Mouse (Mus musculus) ovary, postnatal 14 days (tissue): ENCODE data around the gene Plet1.

Experiments used
- DNase-seq: peaks from one replicate; pipeline ENCODE4 v3.0.0; 2022; ENCODE audit warnings: low spot score

The Plet1 gene

DNA sequence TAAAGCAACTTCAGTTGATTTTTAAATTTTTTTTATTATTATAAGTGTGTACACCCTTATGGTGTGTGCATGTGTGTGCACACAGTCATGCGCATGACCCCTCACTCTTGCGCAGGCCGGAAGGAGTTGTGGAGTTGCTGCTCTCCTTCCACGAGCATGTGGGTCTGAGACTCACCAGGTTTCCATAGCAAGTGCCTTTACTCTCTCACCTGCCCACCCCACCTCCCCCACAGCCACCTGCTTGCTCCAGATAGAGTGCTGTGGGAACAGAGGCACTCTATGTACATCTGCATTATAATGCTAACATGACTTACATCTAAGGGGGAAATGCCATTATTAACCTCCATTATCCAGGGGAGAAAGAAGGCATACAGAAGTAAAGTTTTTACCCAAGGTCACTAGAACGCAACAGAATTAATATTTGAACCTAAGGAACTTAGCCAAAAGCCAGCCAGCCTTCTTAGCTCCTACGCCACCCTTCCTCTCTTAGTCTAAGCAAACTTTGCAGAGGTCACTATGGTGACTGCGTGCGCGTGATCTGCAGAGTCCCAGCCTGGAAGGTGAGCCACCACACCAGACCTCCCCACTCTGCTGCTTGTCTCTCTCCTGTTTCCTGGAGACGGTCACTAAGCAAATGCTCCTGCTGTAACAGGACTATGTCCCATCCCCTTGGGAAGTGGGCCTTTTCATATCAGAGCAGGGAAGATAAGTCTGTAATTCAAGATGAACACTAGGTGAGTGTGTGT, 1.3 kb downstream of the Plet1 start:
- no peak for DNase-seq

DNA sequence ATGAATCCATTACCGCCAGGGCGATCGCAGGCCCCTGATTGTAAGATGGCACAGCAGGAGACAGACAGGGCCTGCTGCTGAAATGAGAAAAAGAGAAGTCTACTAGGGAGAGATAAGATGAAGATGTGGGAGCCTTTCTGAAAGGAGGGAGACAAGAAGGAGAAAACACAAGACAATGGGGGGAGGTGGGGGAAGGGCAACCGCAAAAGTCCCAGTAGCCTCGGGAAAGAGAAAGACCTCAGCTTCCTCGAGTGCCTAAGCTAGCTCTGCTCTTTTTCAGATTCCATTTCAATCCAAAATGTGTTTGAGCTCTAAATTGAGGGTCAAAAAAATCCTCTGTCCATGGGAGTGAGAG, 1.8 kb downstream of the Plet1 start:
- DNase-seq = no peak

DNA sequence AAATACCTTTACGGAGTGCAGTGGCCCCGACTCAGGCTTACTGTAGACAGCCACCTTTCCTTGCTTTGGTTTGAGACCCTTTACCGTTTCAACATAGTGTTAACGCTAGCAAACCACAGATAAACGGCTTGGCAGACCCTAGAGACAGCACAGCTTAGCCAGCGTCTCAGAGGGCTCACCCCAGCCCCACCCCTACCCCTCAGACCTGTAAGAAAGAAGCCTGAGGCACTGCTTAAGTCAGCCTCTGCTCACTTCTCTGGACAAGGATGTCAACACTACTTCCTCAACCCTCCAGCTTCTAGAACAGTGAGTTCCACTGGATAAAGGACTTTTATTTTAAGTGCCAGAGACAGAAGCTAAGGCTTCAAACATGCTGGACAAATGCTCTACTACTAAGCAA, 2.2 kb downstream of the Plet1 start:
- no peak for DNase-seq

DNA sequence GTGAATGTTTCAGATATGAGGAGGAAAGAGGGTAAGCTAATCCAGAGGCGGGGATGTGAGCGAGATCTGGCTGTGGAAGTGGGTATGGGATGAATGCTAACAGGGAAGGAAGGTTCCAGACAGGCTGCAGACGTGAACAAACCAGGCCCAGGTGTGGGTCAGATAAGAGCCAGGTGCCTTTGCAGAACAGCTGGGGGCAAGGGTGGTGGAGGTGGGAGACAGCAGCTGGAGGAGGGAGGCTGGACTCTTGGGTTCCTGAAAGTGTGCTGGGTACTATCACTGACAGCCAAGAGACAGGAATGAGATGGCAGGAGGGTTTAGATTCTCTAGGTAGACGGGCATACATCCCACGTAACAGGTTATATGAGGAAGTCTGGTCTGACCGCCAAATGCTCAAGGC, 2.8 kb downstream of the Plet1 start:
- no peak for DNase-seq

DNA sequence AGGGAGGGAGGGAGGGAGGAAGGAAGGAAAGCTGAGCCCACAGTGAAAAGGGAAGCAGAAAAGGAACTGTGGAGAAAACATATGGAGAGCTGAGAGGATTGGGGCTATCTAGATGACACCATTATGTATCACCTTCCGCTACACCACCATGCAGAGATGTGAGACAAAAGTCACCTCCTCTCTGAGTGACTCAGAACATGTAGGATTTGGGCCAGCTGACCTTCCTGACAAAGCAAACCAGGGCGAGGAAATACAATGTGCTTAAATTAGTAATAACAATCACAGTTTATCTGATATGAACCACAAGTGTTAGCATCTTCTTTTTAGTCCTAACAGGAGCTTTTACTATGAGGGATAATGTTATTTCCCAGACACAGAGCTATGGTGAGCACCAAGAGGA, 3.2 kb downstream of the Plet1 start:
- DNase-seq = no peak

DNA sequence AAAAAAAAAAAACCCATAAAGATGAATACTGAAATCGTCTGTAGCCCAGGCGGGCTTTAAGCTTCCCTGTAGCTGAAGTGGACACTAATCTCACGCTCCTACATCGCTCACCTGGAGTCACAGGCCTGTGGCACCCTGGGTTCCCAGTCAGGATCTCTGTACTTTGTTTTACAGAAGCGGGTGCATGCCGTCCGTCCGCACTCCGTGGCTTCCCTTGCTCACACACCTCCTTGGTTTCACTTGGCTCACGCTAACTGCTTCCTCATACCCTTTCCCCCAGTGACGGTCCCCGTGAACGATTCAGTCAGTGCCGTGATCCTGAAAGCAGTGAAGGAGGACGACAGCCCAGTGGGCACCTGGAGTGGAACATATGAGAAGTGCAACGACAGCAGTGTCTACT, 4.5 kb downstream of the Plet1 start:
- DNase-seq = no peak

DNA sequence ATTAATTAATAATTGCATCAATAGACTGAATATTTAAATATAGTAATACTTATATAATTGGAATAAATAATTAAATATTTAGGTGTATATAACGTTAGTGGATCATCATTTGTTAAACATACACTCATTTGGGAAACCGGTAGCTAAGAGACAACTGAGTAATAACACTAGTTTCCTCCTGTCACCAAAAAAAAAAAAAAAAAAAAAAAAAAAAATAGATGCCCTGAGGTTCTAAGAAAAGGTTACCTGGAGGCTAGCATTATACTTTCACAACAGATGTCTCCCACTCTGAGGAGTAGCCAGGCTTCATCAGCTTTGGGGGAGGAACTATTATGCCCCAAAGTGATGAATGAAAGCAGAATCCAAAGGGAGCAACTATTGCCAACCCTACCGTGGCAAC, 5.5 kb downstream of the Plet1 start:
- no peak for DNase-seq

DNA sequence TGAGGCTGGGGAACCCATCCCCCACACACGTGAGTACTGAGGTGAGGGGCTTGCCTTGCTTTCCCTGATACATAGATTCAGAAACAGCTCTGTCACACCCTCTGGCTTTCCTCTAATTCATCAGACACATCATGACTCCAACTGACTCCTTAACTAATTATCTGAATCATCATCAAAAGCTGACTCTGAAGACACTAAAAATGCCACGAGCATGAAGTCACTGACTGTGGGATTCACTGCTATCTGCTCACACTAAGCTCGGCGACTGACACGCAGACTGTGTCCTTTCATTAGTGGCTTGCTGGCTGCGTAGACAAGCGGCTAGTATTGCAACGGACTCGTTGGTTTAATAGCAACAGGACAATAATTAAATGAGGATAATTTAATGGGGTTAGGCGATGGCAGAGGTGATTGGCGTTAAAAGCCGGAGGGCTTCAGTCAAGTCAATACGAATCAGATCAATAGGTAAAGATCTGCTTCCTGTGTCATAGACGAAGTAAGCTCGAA, 6.2 kb downstream of the Plet1 start:
- DNase-seq = no peak

DNA sequence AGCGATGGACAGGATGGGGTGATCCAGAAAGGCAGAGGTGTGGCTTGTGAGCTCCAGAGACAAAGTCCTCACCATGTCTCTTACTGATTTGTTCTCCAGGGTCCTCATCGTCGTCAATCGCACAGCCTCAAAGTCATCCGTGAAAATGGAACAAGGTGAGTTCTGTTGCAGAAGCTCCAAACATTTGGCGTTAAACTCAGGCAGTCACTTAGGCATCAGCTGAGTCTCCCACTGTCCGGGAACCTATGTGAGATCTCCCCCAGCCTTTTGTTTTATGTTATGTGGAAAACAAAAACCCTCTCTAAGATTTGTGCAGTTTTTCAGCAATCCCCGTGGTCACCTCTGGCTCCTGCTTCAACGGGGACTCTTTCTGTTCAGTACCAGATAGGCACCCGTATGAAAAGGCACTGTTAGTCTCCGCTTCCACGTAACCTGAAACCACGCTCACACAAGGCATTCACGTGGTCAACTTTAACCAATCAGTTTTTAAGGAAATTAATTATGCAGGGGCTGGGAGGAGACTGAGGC, 6.7 kb downstream of the Plet1 start:
- no peak for DNase-seq

DNA sequence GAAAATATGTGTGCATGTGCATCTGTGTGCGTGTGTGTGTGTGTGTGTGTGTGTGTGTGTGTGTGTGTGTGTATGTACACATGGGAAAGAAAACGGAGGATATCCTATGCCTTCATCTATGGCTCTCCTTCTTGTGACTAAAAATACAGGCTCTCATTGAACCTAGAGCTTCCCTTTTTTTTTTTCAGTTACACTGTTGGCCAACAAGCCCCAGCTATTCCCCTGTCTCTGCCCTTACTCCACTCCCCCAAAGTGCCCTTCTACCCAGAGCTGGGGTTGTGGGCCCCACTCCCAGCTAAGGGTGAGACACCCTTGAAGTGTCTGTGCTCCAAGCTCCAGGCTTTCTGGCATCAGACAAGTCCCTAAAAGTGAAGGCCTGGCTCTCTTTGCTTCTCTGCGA, 8.6 kb downstream of the Plet1 start:
- no peak for DNase-seq

DNA sequence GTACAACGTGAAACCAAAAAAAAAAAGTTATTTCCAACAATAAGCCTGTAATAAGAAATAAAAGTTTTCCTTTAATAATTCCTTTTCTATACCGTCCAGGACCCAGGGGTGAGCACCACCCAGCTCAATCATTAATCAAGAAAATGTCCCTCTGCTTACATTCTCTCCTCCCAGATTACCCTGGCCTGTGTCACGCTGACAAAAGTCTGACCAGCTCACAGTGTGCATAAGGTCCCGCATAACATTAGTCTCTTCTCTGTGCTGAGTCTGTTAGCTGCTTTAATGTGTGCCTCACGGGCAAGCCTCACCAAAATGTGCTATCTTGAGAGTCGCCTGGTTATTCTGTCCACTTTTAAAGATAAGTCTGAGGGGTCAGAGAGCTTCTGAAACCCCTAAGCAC, 11.1 kb downstream of the Plet1 start:
- DNase-seq = no peak

DNA sequence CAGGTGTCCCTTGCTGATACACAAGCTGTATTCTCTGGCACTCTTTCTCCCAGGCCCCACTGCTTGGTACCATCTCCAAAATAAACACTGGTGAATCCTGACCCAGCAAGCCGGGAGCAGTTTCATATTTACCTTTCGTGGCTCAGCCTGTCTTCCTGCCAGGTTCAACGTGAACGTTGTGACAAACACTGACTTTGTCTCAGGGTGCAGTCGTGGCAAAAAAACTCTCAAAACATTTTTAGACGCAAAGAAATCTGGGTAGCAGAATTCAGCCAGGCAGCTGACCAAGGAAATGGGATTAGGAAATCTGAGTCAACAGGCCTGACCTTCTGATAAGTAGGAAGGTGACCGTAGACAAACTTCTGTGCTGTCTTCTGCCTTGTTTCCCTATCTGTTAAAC, 13.2 kb downstream of the Plet1 start:
- DNase-seq = no peak

DNA sequence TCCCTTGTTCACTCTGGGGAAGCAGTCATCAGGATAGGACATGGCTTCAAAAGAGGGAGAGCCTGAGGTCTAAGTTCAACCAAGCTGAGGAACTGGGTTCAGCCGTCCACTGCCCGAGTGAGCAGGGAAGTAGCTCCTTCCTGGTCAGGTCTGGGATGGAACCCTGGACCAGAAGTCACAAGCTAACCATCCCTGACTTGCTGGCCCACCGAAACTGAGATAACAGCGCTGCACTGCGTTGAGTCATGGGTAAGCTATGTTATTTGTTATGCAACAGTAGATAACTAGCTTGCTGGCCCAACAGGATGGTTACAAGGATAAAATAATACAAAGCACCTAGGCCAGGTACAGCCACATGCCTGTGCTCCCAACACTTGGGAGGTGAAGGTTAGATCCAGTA, 21.1 kb downstream of the Plet1 start:
- DNase-seq = no peak

DNA sequence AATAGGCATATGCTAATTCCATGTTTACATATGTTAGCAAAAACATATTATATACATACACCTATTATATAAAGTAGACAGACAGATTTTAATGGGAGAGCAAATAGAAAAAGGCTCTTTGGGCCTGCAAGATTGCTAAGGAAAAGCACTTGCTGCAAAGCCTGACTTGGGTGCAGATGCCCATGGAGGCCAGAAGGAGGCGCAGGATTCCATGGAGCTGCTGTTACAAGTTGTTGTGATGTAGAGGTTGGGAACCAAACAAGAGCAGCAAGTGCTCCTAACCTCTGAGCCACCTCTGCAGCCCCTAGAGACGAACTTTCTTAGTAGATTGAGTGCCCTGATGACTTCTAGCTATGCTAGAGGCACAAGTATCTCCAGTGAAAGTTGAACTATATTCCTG, 24.5 kb downstream of the Plet1 start:
- DNase-seq = no peak

DNA sequence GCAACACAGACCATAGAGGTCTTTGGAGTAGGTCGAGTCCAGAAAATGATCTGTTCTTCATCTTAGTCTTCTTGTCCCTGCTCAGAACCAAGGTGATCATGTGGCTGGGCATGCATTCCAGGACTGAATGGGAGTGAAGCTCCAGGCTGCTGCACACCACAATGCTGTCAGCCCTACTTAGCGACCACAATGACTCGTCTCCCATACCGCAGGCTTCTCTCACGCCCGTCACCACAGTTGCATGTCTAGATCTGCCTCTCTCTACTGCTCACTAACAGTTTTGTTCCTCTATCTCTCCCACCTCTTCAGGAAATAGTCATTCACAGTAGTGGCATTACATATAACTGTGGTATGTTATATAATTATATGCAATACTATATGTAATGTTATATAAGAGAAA, 26.4 kb downstream of the Plet1 start:
- DNase-seq = no peak

DNA sequence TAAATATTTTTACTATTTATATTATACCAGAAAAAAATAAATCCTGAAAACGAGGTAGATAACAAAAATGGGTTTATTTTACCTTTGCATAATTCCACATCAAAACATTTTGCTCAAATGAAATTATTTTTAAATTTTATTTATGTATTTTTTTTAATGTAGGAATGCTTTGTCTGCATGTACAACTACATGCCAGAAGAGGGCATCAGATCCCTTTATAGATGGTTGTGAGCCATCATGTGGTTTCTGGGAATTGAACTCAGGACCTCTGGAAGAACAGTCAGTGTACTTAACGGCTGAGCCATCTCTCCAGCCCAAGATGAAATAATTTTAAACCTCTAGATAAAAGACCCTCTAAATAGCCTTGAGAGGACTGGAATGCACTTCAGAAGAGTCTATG, 27.2 kb downstream of the Plet1 start:
- DNase-seq = no peak

DNA sequence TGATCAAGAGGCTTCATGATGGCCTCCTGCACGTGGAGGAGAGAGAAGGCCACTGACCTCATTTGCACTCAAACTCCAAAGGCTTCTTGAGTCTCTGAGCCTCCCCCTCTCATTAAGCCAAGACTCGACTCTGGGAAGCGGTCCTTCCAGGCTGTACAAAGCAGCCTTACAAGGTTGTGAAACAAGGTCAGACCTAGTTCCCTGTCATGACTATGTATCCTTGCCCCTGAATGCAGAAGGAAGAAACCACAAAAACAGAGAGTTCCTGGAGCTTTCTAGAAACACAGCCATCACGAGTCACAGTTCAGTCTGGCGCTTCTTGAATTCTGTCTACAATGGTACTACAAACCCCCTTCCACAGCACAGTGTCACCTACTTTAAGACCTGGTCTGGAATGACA, 28.2 kb downstream of the Plet1 start:
- DNase-seq = no peak

DNA sequence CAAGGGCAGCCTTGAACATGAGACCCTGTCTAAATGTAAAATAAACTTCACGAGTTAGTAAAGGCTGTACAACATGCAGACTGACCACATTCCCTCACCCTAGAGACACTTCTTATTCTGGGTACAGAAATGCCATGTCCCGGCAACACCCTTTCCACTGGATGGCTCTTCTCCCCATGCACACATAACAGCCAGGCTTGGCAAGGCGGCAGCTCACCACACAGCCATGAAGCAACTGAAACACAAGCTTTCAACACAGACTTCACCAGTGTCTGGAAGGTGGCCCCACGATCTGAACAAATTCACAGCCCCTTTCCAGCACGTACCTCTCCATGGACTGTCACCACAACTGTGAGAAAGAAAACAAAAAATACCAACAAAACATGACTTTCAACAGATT, 30.6 kb downstream of the Plet1 start:
- DNase-seq = no peak

DNA sequence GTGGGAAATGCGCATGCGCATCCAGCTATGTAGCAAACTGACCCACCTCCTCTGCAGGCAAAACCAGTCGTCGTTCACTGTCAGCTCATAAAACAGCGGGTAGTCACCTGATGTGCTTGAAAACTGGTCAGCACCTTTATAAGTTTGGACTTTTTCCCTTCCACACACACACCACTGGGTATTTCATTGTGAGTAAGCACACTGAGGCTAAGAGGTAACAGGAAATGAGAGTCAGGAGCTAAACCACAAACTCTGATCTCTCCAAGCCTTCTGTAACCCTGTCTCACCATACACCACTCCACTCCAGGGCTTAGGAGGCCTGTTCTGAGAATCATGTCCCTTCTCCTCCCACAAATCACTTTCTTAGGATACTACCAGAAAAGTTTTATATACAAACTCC, 31.3 kb downstream of the Plet1 start:
- no peak for DNase-seq

DNA sequence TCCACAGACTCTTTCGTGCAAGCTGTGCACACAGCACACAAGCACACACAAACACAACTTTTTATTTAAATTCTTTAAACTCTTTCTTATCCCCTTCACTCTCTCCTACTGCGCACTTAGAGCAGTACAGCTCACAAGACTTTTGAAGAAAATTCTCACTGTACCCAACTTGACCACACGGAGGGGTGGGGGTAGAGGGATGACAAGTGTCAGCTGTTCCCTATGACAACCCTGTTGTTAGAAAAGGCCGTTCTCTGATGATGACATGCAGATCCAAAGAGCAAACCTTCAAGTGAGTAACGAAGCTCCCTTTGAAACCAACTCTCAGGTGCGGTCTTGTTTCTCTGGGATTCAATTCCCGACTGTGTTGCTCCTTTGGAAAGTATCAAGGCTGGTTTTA, 33.5 kb downstream of the Plet1 start:
- no peak for DNase-seq

DNA sequence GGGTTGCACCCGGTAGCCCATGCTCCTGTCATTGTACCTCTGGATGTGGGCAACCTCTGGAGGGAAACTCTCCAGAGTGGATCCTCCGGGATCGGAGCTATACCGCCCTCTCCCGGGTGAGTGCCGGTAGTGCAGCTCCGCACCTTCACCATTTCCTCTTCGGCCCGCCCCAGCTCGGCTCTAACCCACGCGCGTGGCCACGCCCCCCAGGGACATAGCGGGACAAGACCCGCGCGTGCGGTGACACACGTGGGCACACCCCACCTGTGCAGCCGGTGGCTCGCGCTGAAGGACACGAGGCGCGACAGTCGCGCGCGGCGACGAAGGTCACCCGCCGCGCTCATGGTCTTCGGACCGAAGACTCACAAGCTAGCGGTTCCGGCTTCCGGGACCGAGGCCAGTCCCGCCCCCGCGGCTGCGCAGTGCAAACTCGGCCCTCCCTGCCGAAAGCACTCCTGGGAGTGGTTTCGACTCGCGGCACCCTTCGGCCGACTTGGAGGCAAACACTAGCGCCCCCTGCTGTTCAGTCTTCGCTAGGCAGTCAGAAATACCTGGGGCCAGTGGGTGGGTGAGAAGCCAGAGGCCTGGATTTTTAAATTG, 34.1 kb downstream of the Plet1 start, which contains the start of gene Pts:
TSS of gene Pts (minus strand) at position 432 of the 600 bp plus-strand sequence.
- peak; percentile 97 for DNase-seq

DNA sequence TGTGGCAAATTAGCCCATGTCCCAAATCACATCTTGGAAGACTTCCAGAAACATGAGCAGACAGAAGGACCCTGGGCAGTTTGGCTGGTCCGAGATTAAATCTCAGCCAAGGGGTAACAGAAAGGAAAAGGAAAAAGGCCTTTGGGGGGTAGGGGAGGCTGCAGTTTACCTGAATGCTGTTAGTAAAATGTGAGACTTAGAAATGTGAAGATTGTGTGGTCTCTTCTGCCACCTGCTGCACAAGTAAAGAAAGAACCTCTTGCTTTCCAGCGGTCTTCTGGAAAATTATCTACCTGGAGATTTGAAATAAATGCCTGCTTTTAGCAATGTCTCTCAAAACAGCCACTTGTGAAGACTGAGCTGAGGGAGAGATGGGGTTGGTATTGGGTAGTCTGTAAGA, 36.6 kb downstream of the Plet1 start:
- DNase-seq = no peak

DNA sequence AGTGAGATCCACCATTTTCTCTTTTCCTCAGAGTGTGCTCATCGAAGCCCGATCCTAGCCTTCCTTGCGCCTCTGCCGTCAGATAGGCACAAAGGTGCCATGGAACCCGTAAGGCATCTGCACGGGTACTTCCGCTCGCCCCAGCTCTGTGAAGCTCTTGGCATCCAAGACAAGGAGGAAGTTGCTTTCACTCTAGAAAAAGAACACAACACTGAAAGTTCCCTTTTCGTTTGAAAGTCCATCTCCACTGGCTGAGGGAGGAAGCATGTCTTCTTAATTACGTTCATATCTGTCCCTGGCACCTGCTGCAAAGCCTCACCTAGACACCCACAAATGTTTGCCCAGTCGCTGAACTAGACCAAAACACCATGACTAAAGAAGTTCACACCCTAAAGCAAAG, 39.0 kb downstream of the Plet1 start:
- DNase-seq = no peak

DNA sequence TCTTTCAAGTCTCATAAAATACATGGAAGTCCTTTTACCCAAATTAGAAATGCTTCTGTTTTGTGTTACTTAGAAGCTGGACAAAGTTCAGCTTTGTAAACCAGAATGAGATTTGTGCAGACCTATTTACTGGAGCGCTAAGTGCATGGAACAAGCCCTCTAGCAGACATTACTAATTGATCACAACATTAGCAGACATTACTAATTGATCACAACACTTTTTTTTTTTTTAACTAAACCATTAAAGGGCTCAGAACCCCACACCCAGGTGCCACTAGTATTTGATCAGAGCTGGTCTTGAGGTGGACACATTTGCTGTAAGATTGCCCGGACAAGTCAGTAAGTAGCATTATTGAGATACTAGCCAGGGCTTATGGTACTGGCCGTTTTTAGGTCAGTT, 39.5 kb downstream of the Plet1 start:
- no peak for DNase-seq
